Mouse (Mus musculus) common myeloid progenitor, adult 5-6 weeks (primary cell): ENCODE data around the gene Actrt2. TPM values are rescaled to one million over a fixed set of nuclear protein-coding genes. Genes with fewer than 3 reads are reported as not detected.

Experiments used
- ATAC-seq: replicated peaks from 2 replicates; pipeline ENCODE4 v1.8.0; 2016; ENCODE audit warnings: low read depth, mild to moderate bottlenecking, moderate TSS enrichment, inconsistent platforms; ENCODE audit not compliant: poor library complexity, severe bottlenecking
- total RNA-seq: library from RNA; stranded (forward); fragments of 200-1000, 187-1606 nt; gene quantifications from 2 replicates; pipeline ENCODE4 v1.2.3, GENCODE M21; 2017

Gene Actrt2
- total RNA-seq, 1 experiment from 2014 or later, result not detected

DNA sequence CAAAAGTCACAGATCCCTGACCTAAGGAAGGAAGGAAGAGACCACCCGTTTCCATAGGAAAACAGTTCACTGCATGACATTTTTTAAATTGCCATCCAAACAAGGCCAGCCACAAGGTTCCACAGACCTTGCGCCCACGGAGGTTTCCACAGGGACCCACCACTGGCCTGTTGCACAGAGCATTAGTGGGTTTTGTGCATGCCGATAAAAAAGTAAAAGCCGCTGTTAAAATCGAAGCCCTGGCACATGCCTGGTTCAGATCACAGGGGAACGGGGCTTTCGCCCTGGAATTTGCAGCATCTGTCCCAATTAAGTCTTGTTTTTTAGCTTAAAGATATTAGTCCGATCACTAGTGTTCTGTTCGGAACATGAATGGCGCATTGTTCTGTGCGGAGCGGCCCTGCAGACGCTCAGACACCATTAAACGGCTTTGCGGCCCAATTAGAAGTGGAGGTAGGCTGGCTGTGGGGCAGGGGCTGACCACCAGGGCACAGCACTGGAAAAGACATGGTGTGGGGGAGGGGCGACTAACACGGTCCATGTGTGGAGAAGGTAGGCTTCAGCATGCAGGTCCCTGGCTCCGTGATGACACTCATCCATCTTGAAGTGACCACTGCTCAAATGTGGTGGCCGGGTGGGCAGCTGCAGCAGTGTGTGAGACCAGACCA is 25.8 kb upstream of the Actrt2 start:
- ATAC-seq, result no peak

GRCm38 (mm10) chr4:154683068-154683752 is 15.5 kb upstream of the Actrt2 start:
- ATAC-seq, result no peak

GRCm38 (mm10) chr4:154682311-154682710 is 14.6 kb upstream of the Actrt2 start:
- no peak for ATAC-seq

GRCm38 (mm10) chr4:154675441-154676000 is 7.9 kb upstream of the Actrt2 start:
- ATAC-seq, result no peak

DNA sequence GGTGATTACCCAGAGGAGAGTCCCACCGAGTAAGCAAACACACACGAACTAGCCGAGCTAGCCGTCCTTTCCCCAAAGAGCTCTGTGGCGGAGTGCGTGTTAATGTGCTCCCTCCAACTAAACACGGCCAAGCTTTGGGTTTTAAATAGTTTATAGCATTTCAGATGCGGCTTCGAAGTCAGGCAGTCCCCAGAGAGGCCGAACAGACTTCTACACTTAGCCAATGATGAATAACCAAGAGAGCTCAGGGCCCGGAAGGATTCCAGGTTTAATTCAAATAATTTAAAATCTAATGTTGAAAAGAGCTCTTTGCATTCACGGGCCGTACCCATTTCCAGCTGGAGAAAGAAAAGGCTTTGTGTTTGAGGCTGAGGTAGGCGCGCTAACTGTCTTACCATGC is 7.3 kb upstream of the Actrt2 start:
- ATAC-seq, result no peak

DNA sequence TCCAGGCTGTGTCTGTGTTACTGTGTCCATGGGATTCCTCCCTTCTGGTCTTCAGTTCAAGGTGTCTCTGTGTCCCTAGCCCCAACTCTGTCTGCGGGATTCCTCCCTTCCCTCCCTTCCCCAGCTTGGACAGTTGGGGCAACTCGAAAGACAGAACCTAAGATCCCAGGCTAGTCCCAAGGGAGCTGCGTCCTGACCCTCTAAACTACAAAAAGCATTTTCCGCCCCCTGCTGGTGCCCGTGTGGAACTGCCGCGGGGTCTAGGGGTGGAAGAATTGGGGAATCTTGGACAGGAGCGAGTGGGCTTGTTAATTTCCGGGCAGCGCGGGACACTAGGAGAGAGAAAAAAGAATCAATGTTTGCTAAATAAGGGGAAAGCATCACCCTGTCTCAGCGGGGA is 6.9 kb upstream of the Actrt2 start:
- peak; percentile 82 for ATAC-seq

DNA sequence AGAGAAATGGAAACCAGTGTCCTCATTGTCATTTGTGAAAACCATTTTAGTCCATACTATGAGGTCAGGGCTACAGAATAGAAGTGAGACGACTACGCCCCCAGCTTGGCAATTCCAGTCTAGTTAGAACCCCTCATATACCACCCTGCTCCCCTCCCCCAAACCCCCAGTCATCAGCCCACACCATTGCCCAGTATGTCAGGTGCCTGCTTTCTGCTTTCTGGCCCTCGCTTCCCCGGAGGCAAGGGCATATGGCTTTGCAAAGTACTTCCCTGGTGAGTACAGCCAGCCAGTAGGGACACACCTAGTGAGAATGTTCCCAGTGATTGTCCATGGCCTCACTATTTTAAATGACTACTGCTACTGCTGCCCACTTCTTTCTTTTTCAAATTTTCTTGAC is 6.3 kb upstream of the Actrt2 start:
- ATAC-seq, result no peak

DNA sequence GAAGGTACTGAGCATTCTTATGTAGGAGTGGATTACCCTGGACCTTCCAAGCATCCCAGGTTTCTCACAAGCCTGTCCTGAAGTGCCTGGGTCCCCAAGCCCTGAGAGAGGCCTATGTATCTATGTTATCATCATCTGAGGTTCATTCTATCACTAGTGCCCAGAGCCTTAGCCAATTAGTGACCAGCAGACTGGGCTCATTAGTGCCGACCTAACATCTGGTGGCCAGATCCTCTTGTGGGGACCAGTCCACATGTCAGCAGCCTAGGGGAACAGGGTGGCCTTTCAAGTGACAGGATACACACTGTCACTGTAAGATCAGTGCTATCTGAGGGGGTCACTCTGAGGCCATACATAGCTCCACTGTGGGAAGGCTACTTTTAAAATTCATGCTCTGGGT is 4.4 kb upstream of the Actrt2 start:
- ATAC-seq, result no peak

GRCm38 (mm10) chr4:154671232-154671912 is 3.7 kb upstream of the Actrt2 start:
- ATAC-seq, result no peak

GRCm38 (mm10) chr4:154662681-154663215 is 4.9 kb downstream of the Actrt2 start:
- ATAC-seq, result no peak

DNA sequence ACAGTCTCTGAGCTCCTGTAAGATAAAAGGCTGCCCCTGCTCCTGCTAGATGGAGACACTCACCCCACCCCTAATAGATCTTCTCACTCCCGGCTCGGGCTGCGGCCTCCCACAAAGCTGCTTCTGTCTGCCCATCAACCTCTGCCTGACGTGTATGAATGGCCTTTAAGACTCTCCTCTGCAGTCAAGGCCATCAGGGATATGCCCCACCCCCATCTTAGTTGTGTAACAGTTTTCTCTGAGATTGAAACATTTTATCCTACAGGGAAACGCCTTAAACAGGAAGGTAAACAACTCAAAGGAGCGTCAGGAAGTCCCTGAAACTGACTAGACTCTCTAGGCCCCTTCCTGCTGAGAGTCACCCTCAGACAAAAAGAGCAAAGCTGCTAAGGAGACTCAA is 6.4 kb downstream of the Actrt2 start:
- no peak for ATAC-seq

- ATAC-seq, result no peak
These were observed 7.6 kb downstream of the Actrt2 start for GRCm38 (mm10) chr4:154660025-154660424.

- no peak for ATAC-seq
These were observed 12.3 kb downstream of the Actrt2 start for GRCm38 (mm10) chr4:154655134-154655910.

- no peak for ATAC-seq
These were observed 15.2 kb downstream of the Actrt2 start for GRCm38 (mm10) chr4:154652494-154652893.

DNA sequence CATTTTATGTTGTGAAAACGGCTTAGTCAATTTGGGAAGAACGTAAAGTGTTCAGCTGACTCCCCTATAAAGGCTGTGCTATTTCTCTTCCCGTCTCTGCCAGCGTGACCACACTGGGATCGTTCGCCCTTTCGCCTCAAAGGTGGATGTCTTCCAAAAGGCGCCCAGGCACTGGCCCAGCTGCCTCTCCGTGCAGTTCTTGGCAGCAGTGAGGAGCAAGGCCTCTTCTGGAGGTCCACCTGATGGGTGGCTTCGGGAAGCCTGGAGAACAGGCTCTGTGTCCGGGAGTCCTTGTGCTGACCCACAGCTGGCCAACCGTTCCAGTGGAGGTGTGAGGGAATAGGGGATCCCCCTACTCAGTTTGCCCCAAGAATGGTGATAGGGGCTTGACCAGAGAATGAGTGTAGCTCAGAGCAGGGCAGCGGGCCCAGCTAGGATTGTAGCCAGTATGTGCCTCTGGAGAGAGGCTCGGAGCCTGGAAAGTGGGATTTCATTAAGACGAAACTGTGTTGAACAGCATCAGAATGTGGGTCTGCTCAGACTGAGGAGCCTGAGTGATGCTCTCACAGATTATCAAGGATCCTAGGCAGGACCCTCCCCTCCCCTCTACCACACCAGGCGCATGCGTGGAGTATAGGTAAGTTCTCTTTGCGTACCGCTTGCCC is 18.5 kb downstream of the Actrt2 start:
- ATAC-seq, result no peak

DNA sequence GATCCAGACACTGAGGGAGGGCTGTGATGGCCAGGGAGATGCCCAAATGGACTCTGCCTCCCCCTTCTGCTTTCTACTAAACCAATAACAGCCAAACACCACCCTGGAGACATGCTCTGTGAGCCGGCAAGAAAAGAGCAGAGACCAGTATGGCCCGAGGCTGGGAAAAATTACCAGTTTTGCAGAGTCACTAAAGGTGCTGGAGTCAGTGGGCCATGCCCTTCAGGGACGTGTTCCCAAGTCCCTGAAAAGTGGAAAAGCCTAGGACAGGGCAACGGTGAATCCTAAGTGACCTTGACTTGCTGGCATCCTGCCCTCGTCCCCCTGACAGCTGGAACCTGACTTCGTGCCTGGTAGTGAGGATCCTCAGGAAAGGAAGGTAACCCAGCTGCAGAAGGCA is 25.2 kb downstream of the Actrt2 start:
- no peak for ATAC-seq

GRCm38 (mm10) chr4:154641296-154642110 is 26.2 kb downstream of the Actrt2 start:
- ATAC-seq, result no peak

- no peak for ATAC-seq
These were observed 27.0 kb downstream of the Actrt2 start for GRCm38 (mm10) chr4:154640443-154641295.
